Mouse (Mus musculus): ENCODE data around the gene Cdk10.
"Not testable (repeated sequence)": the region's sequence is repeated elsewhere in the genome, so short reads cannot be mapped to it uniquely, and the experiment has no call there.

Cdk10 gene

DNA sequence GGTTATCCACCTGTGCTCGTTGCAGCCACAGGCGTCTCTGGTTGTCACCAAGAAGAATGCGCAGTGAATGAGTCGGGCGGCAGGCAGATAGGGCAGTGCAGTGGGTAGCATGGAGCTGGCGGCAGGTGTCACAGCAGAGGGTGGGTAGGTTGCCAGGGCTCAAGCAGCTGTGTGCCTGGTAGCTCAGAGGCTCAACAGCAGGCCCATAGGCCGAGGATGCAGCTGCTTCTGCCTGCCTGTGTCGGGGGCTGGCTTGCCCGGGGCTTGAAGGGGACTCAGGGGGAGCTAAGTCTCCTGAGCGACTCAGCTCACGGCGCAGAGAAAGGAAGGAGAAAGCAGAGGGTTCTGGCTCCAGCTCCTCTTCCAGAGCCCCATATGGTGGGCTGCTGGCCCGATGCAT lies 8.7 kb downstream of the Cdk10 start:
- no peak for DNase-seq (ENCODE audit: low spot score)

DNA sequence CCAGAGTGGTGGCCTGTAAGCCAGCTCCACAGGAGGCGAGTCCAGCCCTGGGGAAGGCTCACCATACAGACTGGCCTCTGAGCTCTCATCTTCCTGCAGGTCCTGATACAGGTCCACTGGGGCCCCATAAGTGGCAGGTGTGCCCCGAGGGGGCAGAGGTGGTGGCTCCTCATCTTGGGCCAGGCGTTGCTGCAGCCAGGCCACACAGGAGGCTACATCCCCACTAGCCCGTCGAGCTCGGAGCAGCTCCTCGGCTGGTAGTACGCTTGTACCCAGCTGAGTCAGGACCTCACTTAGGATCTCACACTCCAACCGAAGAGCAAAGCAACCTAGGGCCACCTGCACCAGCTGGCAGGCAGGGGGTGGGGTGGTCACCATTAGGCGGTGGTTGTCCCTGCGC lies 9.1 kb downstream of the Cdk10 start:
- no peak for DNase-seq (ENCODE audit: low spot score)

DNA sequence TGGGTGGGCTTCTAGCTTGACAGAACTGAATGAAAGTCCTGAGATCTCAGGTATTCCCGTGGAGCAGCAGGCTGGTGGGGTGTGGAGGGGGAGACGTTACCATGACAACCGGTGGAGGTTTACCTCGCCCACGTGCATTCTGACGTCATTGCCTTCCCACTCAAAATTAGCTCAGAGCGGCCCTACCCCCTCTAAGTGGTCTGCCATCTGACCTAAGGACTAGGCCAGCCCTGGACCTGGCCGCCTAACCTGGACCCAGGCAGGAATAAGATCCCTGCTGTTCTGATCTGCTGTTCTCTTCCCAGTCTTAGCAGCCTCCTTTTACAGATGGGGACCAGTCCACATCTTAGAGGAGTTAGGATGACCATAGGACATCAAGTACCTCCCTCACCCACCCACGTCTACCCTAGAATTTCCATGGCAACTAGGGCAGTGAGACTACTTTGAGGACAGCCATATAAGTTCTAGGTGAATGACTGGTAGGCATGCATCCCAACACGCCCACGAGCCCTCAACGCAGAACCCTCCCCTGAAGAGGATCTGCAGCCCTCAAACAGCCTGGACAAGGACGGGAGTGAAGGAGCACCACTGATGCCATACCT lies 10.4 kb downstream of the Cdk10 start:
- no peak for DNase-seq (ENCODE audit: low spot score)

DNA sequence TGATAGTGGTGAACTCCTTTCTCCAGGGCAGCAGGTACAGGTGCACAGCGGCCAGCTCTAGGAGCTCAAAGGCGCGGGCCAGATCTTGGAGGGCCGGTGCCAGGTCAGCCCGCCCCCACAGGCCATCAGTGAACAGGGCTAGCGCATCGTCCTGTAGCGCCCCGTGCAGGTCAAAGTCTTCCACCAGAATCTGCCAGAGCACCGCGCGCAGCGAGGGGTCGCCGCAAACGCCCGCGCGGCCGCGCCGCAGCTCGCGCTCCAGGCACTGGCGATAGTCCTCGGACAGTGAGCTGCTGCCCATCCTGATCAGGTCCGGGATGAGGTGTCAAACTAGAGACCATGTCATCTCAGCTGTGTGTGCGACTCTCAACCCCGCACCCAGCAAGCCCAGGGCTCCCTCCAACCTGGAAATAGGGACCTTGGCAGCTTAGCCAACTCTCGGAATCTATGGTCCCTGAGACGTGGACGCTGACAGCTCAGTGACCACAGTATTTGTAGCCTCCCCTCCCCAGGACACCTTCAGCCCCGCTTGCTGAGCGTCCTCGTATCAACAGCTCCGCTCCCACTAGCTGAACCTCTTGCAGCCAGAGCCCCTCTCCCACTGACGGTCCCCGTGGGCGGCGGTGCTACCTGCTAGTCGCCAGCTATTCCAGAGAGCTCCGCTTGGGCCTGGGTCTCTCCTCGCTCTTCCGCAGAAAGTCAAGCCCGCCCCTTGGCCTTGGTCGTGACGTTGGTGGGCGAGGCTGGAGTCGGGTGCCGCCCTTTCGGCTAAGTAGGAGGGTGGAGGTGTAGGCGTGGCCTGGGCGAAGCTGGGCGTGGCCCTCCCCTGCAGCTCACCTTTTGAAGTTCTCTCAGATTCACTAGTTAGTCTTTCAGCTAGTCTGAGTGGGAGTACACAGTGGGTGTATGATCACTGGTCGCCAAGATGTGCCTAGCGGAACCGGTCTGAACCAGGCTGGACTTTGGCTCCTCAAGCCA lies 11.2 kb downstream of the Cdk10 start, which contains the start of gene Spata2l:
Spata2l (minus strand) TSS at position 714 of the 978 bp plus-strand sequence.
- peak; percentile 87 for DNase-seq (ENCODE audit: low spot score)

DNA sequence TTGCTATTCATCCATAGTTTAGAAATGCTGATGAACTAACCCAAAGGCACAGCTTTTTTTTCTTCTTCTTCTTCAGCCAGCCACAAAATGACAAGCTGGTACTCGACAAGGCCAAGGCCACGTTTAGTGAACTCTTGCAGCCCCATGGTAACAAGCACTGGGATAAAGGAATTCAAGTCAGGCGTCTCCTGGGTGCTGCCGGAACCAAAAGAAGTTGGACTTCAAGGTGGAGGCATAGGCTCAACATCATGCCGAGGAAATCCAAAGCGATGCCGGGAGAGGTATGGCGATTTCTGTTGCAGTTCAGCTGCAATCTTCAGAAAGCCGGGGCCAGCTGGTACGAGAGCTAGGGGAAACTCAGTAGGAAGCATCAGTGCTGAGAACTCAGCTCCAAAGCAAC lies 14.8 kb downstream of the Cdk10 start:
- DNase-seq (ENCODE audit: low spot score), result no peak

DNA sequence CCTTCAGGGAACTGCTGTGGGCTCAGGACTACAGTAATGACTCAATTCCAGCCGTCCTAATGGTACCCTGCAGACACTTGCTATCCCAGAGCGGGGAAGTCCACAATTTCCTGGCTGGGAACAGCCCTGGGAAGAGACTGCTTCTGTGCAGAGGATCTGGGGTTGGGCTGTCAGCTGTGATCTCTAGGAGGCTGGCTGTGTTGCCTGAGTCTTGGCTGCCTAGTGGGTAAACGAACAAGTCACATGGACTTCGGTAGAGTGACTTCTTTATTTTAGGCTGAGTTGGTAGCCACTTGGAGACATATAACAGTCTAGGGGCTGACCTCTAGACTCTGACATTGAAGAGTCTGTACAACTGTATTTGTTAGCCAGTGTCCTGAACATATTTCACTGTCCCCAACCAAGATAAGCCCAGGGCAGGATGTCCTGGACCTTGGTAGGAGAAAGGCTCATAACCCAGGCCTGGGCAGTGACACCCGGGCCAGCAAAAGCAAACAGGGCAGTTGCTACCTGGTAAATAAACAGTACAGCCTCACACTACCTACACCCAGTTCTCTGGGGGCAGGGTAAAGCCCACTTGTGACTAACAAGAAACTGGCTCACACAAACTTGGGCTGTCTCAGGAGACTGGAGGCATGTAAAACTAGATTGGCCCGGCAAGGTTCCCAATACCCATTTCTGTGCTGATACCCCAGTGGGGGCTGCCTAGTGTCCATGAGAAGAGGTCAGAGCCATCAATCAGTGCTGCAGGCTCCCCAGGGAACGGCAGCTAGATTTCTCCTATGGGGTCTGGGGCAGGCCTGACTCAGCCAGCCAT lies 17.7 kb downstream of the Cdk10 start:
- no peak for DNase-seq (ENCODE audit: low spot score)

DNA sequence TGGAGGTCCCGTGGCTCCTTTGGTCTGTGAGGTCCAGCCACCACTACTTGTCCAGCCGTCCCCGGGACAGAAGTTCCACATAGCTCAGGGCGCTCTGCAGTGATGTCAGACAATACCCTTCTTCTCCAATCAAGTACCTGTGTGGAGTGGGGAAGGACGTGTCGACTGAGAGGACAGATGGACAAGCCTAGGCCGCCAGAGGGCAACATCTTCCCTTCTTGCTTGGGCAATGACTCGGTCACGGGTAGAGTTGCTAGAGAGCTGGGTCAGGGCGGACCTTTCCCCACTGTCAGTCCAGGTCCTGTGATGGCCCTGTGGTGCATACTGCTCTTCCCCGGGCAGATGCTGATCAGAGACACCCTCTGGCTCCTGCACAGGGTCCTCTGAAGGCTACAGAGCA lies 18.4 kb downstream of the Cdk10 start:
- DNase-seq (ENCODE audit: low spot score), result no peak

DNA sequence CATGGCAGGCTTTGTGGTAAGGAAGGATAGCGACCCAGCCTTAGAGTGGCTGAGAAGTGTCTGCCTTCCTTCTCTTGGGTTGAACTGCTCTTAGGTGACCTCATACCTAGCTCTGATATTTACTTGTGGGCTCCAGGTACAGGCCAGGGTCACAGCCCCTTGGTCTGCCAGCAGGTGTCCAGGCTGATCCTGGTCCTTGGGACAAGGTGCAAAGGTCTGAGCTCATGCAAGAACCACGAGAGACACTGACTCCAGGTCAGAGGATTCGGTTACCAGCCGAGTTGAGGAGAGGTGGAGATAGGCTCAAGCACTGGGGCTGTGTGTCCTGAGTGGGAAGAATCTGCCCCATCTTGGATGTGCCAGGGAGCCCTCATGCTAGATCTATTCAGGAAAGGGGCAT lies 19.7 kb downstream of the Cdk10 start:
- no peak for DNase-seq (ENCODE audit: low spot score)

DNA sequence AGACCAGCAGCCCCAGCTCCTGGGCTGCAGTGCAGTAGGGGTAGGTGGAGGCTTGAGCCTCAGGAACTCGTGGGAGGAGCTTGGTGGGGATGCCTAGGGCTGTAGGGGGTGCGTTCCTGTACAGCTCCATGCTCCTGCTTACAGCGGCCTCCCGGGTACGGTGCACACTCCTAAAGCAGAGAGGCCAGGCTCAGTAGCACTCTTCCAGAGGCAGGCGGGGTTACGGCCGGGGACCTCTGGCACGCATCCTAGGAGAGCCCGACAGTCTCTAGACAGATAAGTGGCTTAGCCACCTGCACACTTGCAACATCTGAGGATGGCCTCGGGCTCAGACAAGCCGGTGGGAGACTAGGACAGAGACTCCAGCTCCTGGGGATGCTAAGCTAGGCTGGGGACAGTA lies 20.9 kb downstream of the Cdk10 start:
- no peak for DNase-seq (ENCODE audit: low spot score)

DNA sequence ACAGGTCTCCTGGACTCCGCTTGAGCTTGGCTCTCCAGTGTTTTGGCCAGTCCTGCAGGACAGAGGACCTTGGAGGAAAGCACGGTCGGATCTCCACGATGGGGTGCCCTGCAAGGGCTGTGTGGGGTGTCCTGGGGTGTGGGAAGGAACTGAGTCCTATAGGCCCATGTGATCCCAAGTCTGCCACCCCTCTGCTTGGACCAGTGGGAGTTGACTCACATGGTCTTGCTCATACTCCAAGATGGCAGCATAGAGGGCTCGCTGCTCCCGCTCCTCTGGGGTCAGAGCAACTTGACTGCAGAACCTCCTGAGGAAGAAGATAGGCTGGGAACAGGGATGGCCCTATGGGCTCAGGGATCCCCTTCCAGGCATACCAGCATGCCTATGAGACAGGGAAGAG lies 23.1 kb downstream of the Cdk10 start:
- DNase-seq (ENCODE audit: low spot score), result no peak

DNA sequence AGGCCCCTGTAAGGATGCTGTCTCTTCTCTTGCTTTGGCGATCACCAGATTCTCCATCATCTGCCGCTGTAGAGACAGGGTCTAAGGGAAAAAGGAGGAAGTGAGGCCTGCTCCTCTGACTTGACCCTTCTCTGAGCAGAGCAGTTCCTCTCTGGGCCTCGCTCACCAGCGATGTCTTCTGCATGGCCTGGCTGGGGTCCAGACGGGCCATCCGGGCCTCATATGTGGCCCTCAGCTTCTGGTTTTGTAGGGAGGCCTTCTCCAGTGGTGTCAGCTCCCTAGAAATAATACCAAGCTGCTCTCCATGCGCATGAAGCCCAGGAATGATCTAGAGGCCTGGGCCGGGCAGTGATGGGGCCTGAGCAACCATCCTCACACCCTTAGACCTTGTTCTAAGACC lies 24.0 kb downstream of the Cdk10 start:
- DNase-seq (ENCODE audit: low spot score), result no peak

DNA sequence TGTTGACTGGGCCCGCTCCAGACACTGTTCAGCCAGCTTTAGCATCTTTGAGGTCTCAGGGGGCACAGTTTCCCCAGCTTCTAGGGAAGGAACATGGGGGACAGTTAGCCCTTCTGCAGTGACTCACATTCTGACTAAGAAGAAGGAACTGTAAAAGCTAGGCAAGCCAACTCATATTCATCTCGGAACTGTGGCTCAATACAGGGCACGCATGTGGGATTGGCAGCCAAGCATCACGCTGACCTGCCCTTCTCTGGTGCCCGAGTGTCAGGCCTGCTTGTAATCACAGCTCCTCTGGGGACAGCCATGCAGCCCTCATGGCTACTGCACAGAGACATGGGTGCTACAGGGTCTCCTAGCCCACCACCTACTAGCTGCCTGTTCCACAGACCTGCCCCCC lies 26.3 kb downstream of the Cdk10 start:
- no peak for DNase-seq (ENCODE audit: low spot score)

DNA sequence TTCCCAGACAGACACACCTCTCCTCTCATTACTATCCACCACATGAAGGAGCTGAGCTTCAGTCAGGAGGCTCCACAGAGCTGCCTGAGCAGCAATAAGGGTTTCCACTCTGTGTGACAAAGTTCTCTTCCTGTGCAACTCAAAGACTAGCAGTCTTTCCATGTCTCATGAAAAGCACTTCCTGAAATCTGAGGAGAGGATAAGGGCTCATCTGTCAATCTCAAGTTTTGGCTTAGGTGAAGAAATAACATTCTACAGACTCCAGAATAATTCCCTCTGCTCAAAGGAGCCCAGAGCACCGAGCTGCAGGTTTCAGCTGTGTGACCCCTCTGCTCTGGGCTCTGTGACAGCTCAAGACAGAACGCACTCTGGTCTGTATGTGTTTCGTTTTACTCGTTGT lies 28.3 kb downstream of the Cdk10 start:
- DNase-seq (ENCODE audit: low spot score), result no peak

DNA sequence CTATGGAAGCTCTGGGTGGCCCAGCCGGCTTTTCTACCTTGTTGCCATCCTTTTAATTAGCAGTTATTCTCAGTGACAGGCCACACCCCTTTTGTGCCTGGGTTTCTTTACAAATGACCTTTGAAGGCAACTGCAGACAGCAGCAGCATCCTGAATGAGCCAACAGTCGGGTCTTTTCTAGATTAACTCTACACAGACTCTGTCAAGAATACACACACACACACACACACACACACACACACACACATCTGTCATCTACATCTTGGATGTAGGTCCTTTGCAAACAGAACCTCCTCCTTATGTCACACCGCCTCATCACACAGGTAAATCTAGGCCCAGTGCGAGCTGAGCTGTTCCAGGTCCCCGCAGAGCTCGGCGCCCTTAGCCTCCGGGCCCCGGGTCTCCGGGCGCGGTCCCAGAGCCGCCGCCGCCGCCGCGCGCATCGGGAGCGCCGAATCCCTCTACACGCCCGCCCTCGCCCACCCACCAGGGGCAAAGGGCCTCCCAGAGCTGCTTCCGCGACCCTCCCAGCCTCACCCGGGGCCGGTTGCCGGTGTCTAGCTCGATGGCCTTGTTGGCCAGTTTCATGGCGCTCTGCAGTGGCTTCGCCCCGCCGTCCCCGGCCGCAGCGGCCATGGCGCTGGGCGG lies 28.9 kb downstream of the Cdk10 start:
- DNase-seq (ENCODE audit: low spot score), result no peak

DNA sequence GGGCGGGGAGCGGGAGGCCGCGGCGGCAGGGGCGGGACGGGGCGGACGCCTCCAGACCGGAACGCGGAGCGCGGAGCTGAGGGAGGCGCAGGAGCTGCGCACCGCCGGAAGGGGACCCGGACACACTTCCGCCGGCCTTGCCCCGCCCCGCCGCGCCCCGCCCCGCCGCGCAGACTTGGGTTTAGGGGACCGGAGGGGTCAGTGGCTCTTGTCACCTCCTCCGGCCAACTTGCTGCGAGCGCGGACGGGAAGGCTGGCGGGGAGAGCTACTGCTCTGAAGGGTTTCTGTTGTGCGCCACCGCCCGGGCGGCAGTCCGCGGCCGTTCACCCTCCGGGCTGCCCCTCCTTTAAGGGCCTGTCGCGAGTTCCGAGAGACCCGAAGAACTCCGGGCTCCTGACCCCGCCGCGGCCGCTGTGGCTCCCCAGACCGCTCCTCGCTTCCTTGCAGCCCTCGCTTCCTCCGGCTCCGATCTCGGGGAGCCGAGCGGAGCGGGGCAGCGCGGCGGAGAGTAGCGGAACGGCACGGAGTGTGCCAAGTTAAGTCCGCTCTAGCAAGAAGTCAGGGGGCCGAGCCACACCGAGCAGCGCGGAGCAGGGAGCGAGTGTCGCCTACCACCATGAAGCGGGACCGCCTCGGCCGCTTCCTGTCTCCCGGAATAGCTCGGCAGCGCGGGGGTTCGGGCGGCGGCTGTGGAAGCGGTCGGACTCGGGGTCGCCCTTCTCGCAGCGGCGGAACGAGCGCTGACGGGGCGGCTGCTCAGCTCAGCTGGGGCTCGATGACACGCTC lies 29.6 kb downstream of the Cdk10 start, which contains the start of the genes Zfp276 and Vps9d1:
Zfp276 (plus strand) TSS at position 97 of the 787 bp plus-strand sequence.
Vps9d1 (minus strand) TSS at position 250 of the 787 bp plus-strand sequence.
- peak; percentile 88 for DNase-seq (ENCODE audit: low spot score)

DNA sequence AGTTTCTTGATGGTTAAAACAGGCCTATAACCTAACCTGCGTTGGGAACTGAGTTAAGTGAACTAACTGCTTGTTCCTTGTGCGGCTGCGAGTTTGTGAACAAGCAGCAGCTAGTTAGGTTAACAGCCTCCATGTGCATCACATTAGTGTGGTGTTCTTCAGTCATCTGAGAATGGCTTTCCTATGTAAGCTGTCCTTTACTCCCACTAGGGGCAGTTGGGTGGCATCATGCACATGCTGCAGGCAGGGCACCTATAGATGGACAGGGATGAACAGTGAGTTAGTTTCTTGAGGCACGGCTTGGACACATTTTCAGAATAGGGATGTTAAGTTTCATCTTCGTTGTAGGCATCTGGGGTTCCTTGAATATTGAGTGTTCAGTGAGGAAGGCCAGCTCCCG lies 30.5 kb downstream of the Cdk10 start:
- DNase-seq (ENCODE audit: low spot score), result no peak

DNA sequence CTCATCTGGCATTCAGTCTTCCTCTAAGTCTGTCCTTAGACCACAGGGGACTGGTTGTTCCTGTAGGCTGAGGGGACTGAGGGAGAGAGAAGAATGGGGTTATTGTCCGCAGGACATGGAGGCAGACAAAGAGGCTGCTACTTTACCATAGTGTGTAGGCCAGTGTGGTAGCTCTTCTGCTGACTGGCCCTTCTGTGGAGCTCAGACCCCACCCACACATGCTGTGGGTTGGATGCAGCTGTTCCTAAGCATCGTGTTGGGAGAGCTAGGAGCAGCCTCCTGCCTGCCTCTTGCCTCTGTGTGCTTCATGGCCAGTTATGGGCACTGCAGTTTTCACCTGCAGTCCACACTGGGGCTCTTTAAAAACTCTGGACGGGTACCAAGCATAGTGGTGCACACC lies 32.5 kb downstream of the Cdk10 start:
- DNase-seq (ENCODE audit: low spot score), result no peak

DNA sequence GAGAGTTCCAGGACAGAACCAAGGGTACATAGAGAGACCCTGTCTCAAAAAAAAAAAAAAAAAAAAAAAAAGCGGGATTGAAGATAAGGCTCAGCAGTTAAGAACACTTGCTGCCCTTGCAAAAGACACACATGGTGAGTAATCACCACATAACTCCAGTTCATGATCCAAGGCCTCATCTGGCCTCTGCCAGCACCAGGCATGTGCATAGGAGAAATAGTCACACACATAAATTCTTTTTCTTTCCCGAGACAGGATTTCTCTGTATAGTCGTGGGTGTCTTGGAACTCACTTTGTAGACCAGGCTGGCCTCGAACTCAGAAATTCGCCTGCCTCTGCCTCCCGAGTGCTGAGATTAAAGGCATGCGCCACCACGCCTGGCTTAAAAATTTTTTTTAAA lies 33.0 kb downstream of the Cdk10 start:
- not testable (repeated sequence) for DNase-seq (ENCODE audit: low spot score)

DNA sequence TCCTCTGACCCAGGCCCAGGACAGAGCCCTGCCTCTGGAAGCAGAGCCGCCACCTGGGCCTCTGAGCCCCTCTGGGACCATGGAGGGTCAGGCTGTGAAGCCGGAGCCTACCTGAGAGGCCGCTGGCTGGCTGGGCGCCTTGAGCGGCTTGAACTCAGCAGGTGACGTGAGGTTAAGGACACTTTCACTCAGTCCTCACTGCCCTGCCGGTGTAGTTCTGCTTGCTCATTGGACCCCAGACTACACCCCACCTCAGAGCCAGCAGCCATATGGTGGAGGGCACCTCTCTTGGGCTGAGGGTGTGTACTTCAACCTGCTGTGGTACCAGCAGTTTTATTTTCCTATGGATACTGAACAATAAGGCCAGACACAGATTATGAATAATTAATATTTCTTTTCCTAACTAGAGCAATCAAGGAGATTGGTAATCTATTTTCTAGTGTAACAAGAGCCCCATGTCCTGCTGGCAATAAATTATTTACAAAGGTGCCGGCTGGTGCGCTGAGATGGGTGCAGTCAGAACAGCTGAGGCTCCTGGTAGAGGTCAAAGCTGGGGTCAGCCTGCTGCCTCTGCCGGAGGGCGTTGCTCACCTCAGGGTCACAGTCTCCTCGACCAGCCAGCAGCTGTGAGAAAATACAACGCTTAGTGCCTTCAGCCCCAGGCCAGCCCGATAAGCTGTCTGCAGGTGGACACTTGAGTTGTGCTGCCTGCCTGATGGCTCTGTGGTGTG lies 43.4 kb downstream of the Cdk10 start:
- DNase-seq (ENCODE audit: low spot score), result no peak

DNA sequence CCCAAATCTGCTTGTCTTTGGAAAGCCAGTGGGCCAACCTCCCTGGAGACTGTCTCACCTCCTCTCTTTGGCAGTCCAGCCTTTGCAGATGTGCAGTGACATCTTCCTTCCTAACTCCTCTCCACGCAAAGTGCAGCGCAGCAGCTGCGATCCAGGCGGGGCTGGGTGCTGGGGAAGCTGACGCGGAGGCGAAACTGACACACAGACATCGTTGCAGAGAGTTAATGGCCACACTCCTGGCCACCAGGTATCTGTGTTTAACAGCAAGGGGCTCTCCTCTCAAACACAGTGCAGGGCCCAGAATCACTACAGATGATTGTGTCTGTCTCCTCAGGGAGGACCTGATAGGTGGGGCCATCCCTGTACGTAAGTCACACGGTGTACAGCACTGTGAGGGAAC lies 46.5 kb downstream of the Cdk10 start:
- no peak for DNase-seq (ENCODE audit: low spot score)
